Mouse (Mus musculus): ENCODE results near the gene Akna. TPM values are rescaled to one million over a fixed set of nuclear protein-coding genes. Genes with fewer than 3 reads are reported as not detected.

The Akna gene
- polyA plus RNA-seq (2012; rRNA removed), result 8.6 and 8.8 TPM in 2 replicates

GRCm38 (mm10) chr4:63403040-63403959 lies at the start of gene Akna:
TSS of gene Akna (minus strand) at chr4:63403354.

GRCm38 (mm10) chr4:63362150-63362549 lies 41.0 kb downstream of the Akna start, which contains the start of gene Orm2:
TSS of gene Orm2 (plus strand) at chr4:63362449.

GRCm38 (mm10) chr4:63355877-63356665 lies 47.1 kb downstream of the Akna start, which contains the start of gene Orm3:
TSS of gene Orm3 (plus strand) at chr4:63356162.

GRCm38 (mm10) chr4:63344295-63344694 lies 58.9 kb downstream of the Akna start, which contains the start of gene Orm1:
TSS of gene Orm1 (plus strand) at chr4:63344560.

Other genes with a start within 250 kb of the Akna start
- 18.4 and 34.1 TPM in 2 replicates for gene Ambp, start 248.6 kb downstream of the Akna start, polyA plus RNA-seq (2012; rRNA removed)
- 0.97 and 1.1 TPM in 2 replicates for gene Kif12, start 231.2 kb downstream of the Akna start, polyA plus RNA-seq (2012; rRNA removed)
- gene Col27a1, start 189.3 kb downstream of the Akna start, polyA plus RNA-seq (2012; rRNA removed), result 16.2 and 22.2 TPM in 2 replicates
- not detected in 2 replicates for gene Orm1, start 58.8 kb downstream of the Akna start, polyA plus RNA-seq (2012; rRNA removed)
- gene Orm3, start 47.2 kb downstream of the Akna start, polyA plus RNA-seq (2012; rRNA removed), result not detected in 2 replicates
- gene Orm2, start 40.9 kb downstream of the Akna start, polyA plus RNA-seq (2012; rRNA removed), result not detected in 2 replicates
- gene Whrn, start 92.6 kb upstream of the Akna start, polyA plus RNA-seq (2012; rRNA removed), result 31.0 and 34.3 TPM in 2 replicates
- 177 and 200 TPM in 2 replicates for gene Atp6v1g1, start 141.4 kb upstream of the Akna start, polyA plus RNA-seq (2012; rRNA removed)
- 5.1 and 5.7 TPM in 2 replicates for gene Tmem268, start 155.4 kb upstream of the Akna start, polyA plus RNA-seq (2012; rRNA removed)
- not detected in 2 replicates for gene Gm11213, start 201.9 kb upstream of the Akna start, polyA plus RNA-seq (2012; rRNA removed)
- not detected in 2 replicates for gene Tex48, start 219.1 kb upstream of the Akna start, polyA plus RNA-seq (2012; rRNA removed)